Mouse (Mus musculus) midbrain, embryonic 16.5 days (tissue): ENCODE results near the gene Farsb. TPM values are rescaled to one million over a fixed set of nuclear protein-coding genes. Genes with fewer than 3 reads are reported as not detected.

ENCODE experiments used
- ATAC-seq: fragments of 200-750 bp; cut with Nextera tagmentation; 2 replicates; pipeline ENCODE4 v1.8.0; 2017; ENCODE audit warnings: moderate TSS enrichment
- H3K27ac ChIP-seq: fragments of 300-500 bp; sonication (generic); 2 replicates; pipeline ENCODE4 v1.5.1; 2014; ENCODE audit warnings: mild to moderate bottlenecking, low read length, mixed read lengths
- H3K27me3 ChIP-seq: fragments of 300-500 bp; sonication (generic); 2 replicates; pipeline ENCODE4 v1.6.1; 2014; ENCODE audit warnings: low read depth, low read length, mixed read lengths; ENCODE audit not compliant: control insufficient read depth, insufficient read depth
- H3K36me3 ChIP-seq: fragments of 300-500 bp; sonication (generic); 2 replicates; pipeline ENCODE4 v1.6.1; 2014; ENCODE audit warnings: mild to moderate bottlenecking, low read length, moderate library complexity, mixed read lengths; ENCODE audit not compliant: control insufficient read depth, insufficient read depth
- H3K4me1 ChIP-seq: fragments of 300-500 bp; sonication (generic); 2 replicates; pipeline ENCODE4 v1.6.1; 2014; ENCODE audit warnings: mild to moderate bottlenecking, low read length, mixed read lengths; ENCODE audit not compliant: control insufficient read depth, insufficient read depth
- H3K4me2 ChIP-seq: fragments of 300-500 bp; sonication (generic); 2 replicates; pipeline ENCODE4 v1.6.1; 2014; ENCODE audit warnings: mild to moderate bottlenecking, low read length, mixed read lengths
- H3K4me3 ChIP-seq: fragments of 300-500 bp; sonication (generic); 2 replicates; pipeline ENCODE4 v1.5.1; 2014; ENCODE audit warnings: low read depth, mild to moderate bottlenecking, low read length, moderate library complexity, mixed read lengths
- H3K9ac ChIP-seq: fragments of 300-500 bp; sonication (generic); 2 replicates; pipeline ENCODE4 v1.6.1; 2014; ENCODE audit warnings: low read depth, low read length, mixed read lengths
- H3K9me3 ChIP-seq: fragments of 300-500 bp; sonication (generic); replicated peaks from 2 replicates; pipeline ENCODE4 v1.6.1; 2014; ENCODE audit warnings: mild to moderate bottlenecking, low read length, mixed read lengths; ENCODE audit not compliant: control insufficient read depth, poor library complexity, severe bottlenecking
- WGBS: fragments of 180-500 bp; shearing (Covaris S2); extraction: QIAGEN DNeasy Blood & Tissue Kit; methylation state at CpG from one replicate; pipeline ENCODE4 v1.1.7; 2014; 5-methylcytosine and 5-hydroxymethylcytosine counted together
- polyA plus RNA-seq: library from polyadenylated mRNA; unstranded; fragments of >200 nt; fragmentation: Nextera tagmentation; extraction: Ambion mirVana; gene quantifications from 2 replicates; pipeline ENCODE4 v1.2.1, GENCODE M21; 2015

Farsb gene
- polyA plus RNA-seq, 1 experiment from 2014 or later, result 163 TPM

- H3K9ac ChIP-seq, result no peak overlapping the region
Measured at GRCm38 (mm10) chr1:78452544-78452943, 36.2 kb downstream of the Farsb start.

GRCm38 (mm10) chr1:78451070-78451854 lies 37.4 kb downstream of the Farsb start:
- no peak for ATAC-seq

More at GRCm38 (mm10) chr1:78452544-78452943, 36.2 kb downstream of the Farsb start:
- Histone ChIP-seq H3K4me2 (no peak overlapping the region), H3K4me3 (no peak overlapping the region), H3K4me1 (no peaks in the 10 kb centered on the region), H3K27me3 (no peaks in the 10 kb centered on the region), H3K36me3 (peaks cover 18% of the 10 kb centered on the region), H3K27ac (no peak overlapping the region), H3K9me3 (no peaks in the 10 kb centered on the region)
- WGBS, result 85% methylated on average over 6 of the region's 6 CpGs
- no peak for ATAC-seq

GRCm38 (mm10) chr1:78448091-78448490 lies 40.6 kb downstream of the Farsb start:
- H3K27me3 ChIP-seq, result no peaks in the 10 kb centered on the region
- H3K36me3 ChIP-seq, result peaks cover 16% of the 10 kb centered on the region
- no peak overlapping the region for H3K4me3 ChIP-seq
- ATAC-seq, result peak; percentile 28; the same call in 1 of the 2 replicates
- no peak overlapping the region for H3K4me2 ChIP-seq
- no peaks in the 10 kb centered on the region for H3K9me3 ChIP-seq
- H3K27ac ChIP-seq, result no peak overlapping the region
- no peaks in the 10 kb centered on the region for H3K4me1 ChIP-seq
- WGBS, result 38% methylated on average over 1 of the region's 1 CpGs
- no peak overlapping the region for H3K9ac ChIP-seq

More at GRCm38 (mm10) chr1:78451070-78451854, 37.4 kb downstream of the Farsb start:
- Histone ChIP-seq H3K27ac (no peak overlapping the region), H3K4me1 (no peaks in the 10 kb centered on the region), H3K27me3 (no peaks in the 10 kb centered on the region), H3K9me3 (no peaks in the 10 kb centered on the region), H3K4me2 (no peak overlapping the region), H3K9ac (no peak overlapping the region), H3K4me3 (no peak overlapping the region), H3K36me3 (peaks cover 15% of the 10 kb centered on the region)
- WGBS, result 81% methylated on average over 12 of the region's 12 CpGs

- peaks cover 15% of the 10 kb centered on the region for H3K36me3 ChIP-seq
- no peak overlapping the region for H3K4me2 ChIP-seq
- no peaks in the 10 kb centered on the region for H3K4me1 ChIP-seq
- H3K4me3 ChIP-seq, result no peak overlapping the region
- no peaks in the 10 kb centered on the region for H3K9me3 ChIP-seq
- WGBS, result 95% methylated on average over 6 of the region's 6 CpGs
- no peak overlapping the region for H3K27ac ChIP-seq
- no peaks in the 10 kb centered on the region for H3K27me3 ChIP-seq
- H3K9ac ChIP-seq, result no peak overlapping the region
- ATAC-seq, result no peak
Measured at GRCm38 (mm10) chr1:78446742-78447141, 42.0 kb downstream of the Farsb start.

GRCm38 (mm10) chr1:78446232-78446631 lies 42.5 kb downstream of the Farsb start:
- no peaks in the 10 kb centered on the region for H3K9me3 ChIP-seq
- H3K4me1 ChIP-seq, result no peaks in the 10 kb centered on the region
- ATAC-seq, result no peak
- peaks cover 11% of the 10 kb centered on the region for H3K36me3 ChIP-seq
- no peaks in the 10 kb centered on the region for H3K27me3 ChIP-seq
- WGBS, result 95% methylated on average over 8 of the region's 8 CpGs
- no peak overlapping the region for H3K27ac ChIP-seq
- H3K4me3 ChIP-seq, result no peak overlapping the region
- H3K9ac ChIP-seq, result no peak overlapping the region
- no peak overlapping the region for H3K4me2 ChIP-seq

GRCm38 (mm10) chr1:78443056-78443455 lies 45.6 kb downstream of the Farsb start:
- no peak overlapping the region for H3K4me3 ChIP-seq
- no peak overlapping the region for H3K4me2 ChIP-seq
- no peak for ATAC-seq
- H3K27me3 ChIP-seq, result no peaks in the 10 kb centered on the region
- H3K36me3 ChIP-seq, result peaks cover 7% of the 10 kb centered on the region
- no peak overlapping the region for H3K27ac ChIP-seq
- no peak overlapping the region for H3K9ac ChIP-seq
- no peaks in the 10 kb centered on the region for H3K4me1 ChIP-seq
- no peaks in the 10 kb centered on the region for H3K9me3 ChIP-seq
- 88% methylated on average over 7 of the region's 7 CpGs for WGBS

- Histone ChIP-seq H3K36me3 (peaks cover 7% of the 10 kb centered on the region), H3K9ac (no peak overlapping the region), H3K27me3 (no peaks in the 10 kb centered on the region), H3K9me3 (no peaks in the 10 kb centered on the region), H3K27ac (no peak overlapping the region), H3K4me3 (no peak overlapping the region), H3K4me2 (no peak overlapping the region), H3K4me1 (no peaks in the 10 kb centered on the region)
- WGBS, result 91% methylated on average over 8 of the region's 8 CpGs
- no peak for ATAC-seq
Measured at GRCm38 (mm10) chr1:78440716-78441115, 48.0 kb downstream of the Farsb start.

- H3K4me2 ChIP-seq, result no peak overlapping the region
- H3K36me3 ChIP-seq, result 0 out of 2 replicates have a peak, but pooled peaks cover 2% of the 10 kb centered on the region
- no peak overlapping the region for H3K9ac ChIP-seq
- no peaks in the 10 kb centered on the region for H3K27me3 ChIP-seq
- no peak for ATAC-seq
- H3K9me3 ChIP-seq, result no peaks in the 10 kb centered on the region
- H3K4me1 ChIP-seq, result no peaks in the 10 kb centered on the region
- H3K4me3 ChIP-seq, result no peak overlapping the region
- H3K27ac ChIP-seq, result no peak overlapping the region
- 83% methylated on average over 3 of the region's 3 CpGs for WGBS
Measured at GRCm38 (mm10) chr1:78437150-78437549, 51.5 kb downstream of the Farsb start.

GRCm38 (mm10) chr1:78436445-78436844 lies 52.3 kb downstream of the Farsb start:
- Histone ChIP-seq H3K4me1 (no peaks in the 10 kb centered on the region), H3K27ac (no peak overlapping the region), H3K4me3 (no peak overlapping the region), H3K9me3 (no peaks in the 10 kb centered on the region), H3K4me2 (no peak overlapping the region), H3K9ac (no peak overlapping the region), H3K36me3 (0 out of 2 replicates have a peak, but pooled peaks cover 2% of the 10 kb centered on the region), H3K27me3 (no peaks in the 10 kb centered on the region)
- no peak for ATAC-seq
- 96% methylated on average over 1 of the region's 1 CpGs for WGBS
